Mouse (Mus musculus) ES-Bruce4 (cell line): Measurements from ENCODE around the gene Hdgfl2. TPM values are rescaled to one million over a fixed set of nuclear protein-coding genes. Genes with fewer than 3 reads are reported as not detected.

ENCODE experiments used
- H3K27ac ChIP-seq: 2 replicates; pipeline ENCODE4 v1.5.1; 2012; ENCODE audit warnings: low read length, inconsistent platforms; ENCODE audit not compliant: insufficient read depth
- H3K27me3 ChIP-seq: 2 replicates; pipeline ENCODE4 v1.6.1; 2012; ENCODE audit warnings: mild to moderate bottlenecking, low read length, inconsistent platforms; ENCODE audit not compliant: control insufficient read depth, poor library complexity, insufficient read depth, severe bottlenecking
- H3K36me3 ChIP-seq: 2 replicates; pipeline ENCODE4 v1.6.1; 2012; ENCODE audit warnings: inconsistent platforms, mild to moderate bottlenecking, low read length, moderate library complexity; ENCODE audit not compliant: control insufficient read depth, poor library complexity, insufficient read depth, severe bottlenecking
- H3K4me1 ChIP-seq: one replicate; pipeline ENCODE4 v1.8.1; 2011; ENCODE audit warnings: low read length; ENCODE audit not compliant: control insufficient read depth, insufficient read depth
- H3K4me3 ChIP-seq: 2 replicates; pipeline ENCODE4 v1.5.1; 2011; ENCODE audit warnings: low read depth, mild to moderate bottlenecking, low read length
- H3K9ac ChIP-seq: 2 replicates; pipeline ENCODE4 v1.6.1; 2012; ENCODE audit warnings: low read depth, mild to moderate bottlenecking, inconsistent platforms; ENCODE audit not compliant: poor library complexity, severe bottlenecking
- H3K9me3 ChIP-seq: replicated peaks from 2 replicates; pipeline ENCODE4 v1.6.1; 2012; ENCODE audit warnings: mild to moderate bottlenecking, low read length, inconsistent platforms; ENCODE audit not compliant: control insufficient read depth, poor library complexity, insufficient read depth, severe bottlenecking
- CTCF ChIP-seq: IDR thresholded peaks from one replicate; pipeline ENCODE4 v1.8.1; 2011; ENCODE audit warnings: low read depth, low read length
- EP300 ChIP-seq: IDR thresholded peaks from 2 replicates; pipeline ENCODE4 v1.6.1; 2011; ENCODE audit warnings: low read depth, low read length; ENCODE audit not compliant: insufficient read depth
- POLR2A ChIP-seq: IDR thresholded peaks from one replicate; pipeline ENCODE4 v1.8.1; 2011; ENCODE audit warnings: low read length; ENCODE audit not compliant: insufficient read depth
- polyA plus RNA-seq: library from polyadenylated mRNA; stranded (reverse); fragments of >200 nt; gene quantifications from 2 replicates; pipeline ENCODE4 v1.2.4, GENCODE M21; 2011; ENCODE audit warnings: low read depth; ENCODE audit not compliant: missing spikeins, insufficient read depth, insufficient read length

The Hdgfl2 gene
- polyA plus RNA-seq, 1 experiment = 77.5 TPM

GRCm38 (mm10) chr17:56139858-56140595 lies 60.6 kb downstream of the Hdgfl2 start, which contains the start of gene Sema6b:
Sema6b (minus strand) TSS chr17:56140343.
- peak within 1 kb of the TSS; percentile 25; the same call in 1 of the 2 replicates for H3K9ac ChIP-seq
- H3K27me3 ChIP-seq = no peaks in the 10 kb centered on the region
- H3K4me3 ChIP-seq = peak within 1 kb of the TSS; percentile 75
- no peaks in the 10 kb centered on the region for H3K9me3 ChIP-seq
- H3K4me1 ChIP-seq = no peaks in the 10 kb centered on the region
- TF ChIP-seq CTCF (no peak), POLR2A (no peak), EP300 (no peak)
- no peaks in the 10 kb centered on the region for H3K36me3 ChIP-seq
- H3K27ac ChIP-seq = no peak within 1 kb of the TSS

GRCm38 (mm10) chr17:56141702-56142605 lies 62.5 kb downstream of the Hdgfl2 start:
- Histone ChIP-seq H3K9ac (peak overlapping the region; percentile 51), H3K4me3 (peak overlapping the region; percentile 76), H3K36me3 (no peaks in the 10 kb centered on the region), H3K9me3 (no peaks in the 10 kb centered on the region), H3K27ac (no peak overlapping the region), H3K4me1 (peaks cover 3% of the 10 kb centered on the region), H3K27me3 (no peaks in the 10 kb centered on the region)
- TF ChIP-seq EP300 (0 out of 2 replicates have a peak, but pooled peaks have one; percentile 16), POLR2A (no peak)

GRCm38 (mm10) chr17:56144546-56144945 lies 65.1 kb downstream of the Hdgfl2 start:
- no peak for TF ChIP-seq POLR2A
- TF ChIP-seq CTCF = no peak
- no peak for TF ChIP-seq EP300
- H3K36me3 ChIP-seq = no peaks in the 10 kb centered on the region
- no peaks in the 10 kb centered on the region for H3K9me3 ChIP-seq
- H3K4me3 ChIP-seq = no peak overlapping the region
- no peaks in the 10 kb centered on the region for H3K27me3 ChIP-seq
- H3K4me1 ChIP-seq = peaks cover 3% of the 10 kb centered on the region
- H3K27ac ChIP-seq = no peak overlapping the region
- no peak overlapping the region for H3K9ac ChIP-seq

GRCm38 (mm10) chr17:56146131-56146530 lies 66.7 kb downstream of the Hdgfl2 start:
- H3K36me3 ChIP-seq = no peaks in the 10 kb centered on the region
- H3K9ac ChIP-seq = no peak overlapping the region
- H3K4me1 ChIP-seq = peaks cover 3% of the 10 kb centered on the region
- H3K27ac ChIP-seq = no peak overlapping the region
- no peaks in the 10 kb centered on the region for H3K27me3 ChIP-seq
- no peaks in the 10 kb centered on the region for H3K9me3 ChIP-seq
- TF ChIP-seq POLR2A (no peak), CTCF (no peak), EP300 (no peak)
- no peak overlapping the region for H3K4me3 ChIP-seq

- Histone ChIP-seq H3K4me1 (peaks cover 3% of the 10 kb centered on the region), H3K36me3 (no peaks in the 10 kb centered on the region), H3K27ac (no peak overlapping the region), H3K9me3 (no peaks in the 10 kb centered on the region), H3K4me3 (no peak overlapping the region), H3K27me3 (no peaks in the 10 kb centered on the region), H3K9ac (no peak overlapping the region)
- no peak for TF ChIP-seq EP300
- no peak for TF ChIP-seq CTCF
- TF ChIP-seq POLR2A = no peak
These were observed 68.0 kb downstream of the Hdgfl2 start for GRCm38 (mm10) chr17:56147420-56147819.
